Mouse (Mus musculus): ENCODE data around the gene Myom1.

GRCm38 (mm10) chr17:71059213-71059612, 56.8 kb downstream of the Myom1 start:
- TF ChIP-seq CTCF (IDR thresholded peaks at IDR 0.05; ENCODE audit: borderline replicate concordance, insufficient read depth, low read depth, low read length) (no peak), POLR2A (IDR thresholded peaks at IDR 0.05; ENCODE audit: borderline replicate concordance, insufficient read depth, low read length) (no peak)

Data from cerebellum, adult 2 months (tissue).